Mouse (Mus musculus): ENCODE measurements around the gene Pdzrn4.
A peak's percentile ranks its signal among the peaks of the same experiment; 100 is the strongest.
"Not testable (repeated sequence)": the region's sequence is repeated elsewhere in the genome, so short reads cannot be mapped to it uniquely, and the experiment has no call there.

Pdzrn4 gene

DNA sequence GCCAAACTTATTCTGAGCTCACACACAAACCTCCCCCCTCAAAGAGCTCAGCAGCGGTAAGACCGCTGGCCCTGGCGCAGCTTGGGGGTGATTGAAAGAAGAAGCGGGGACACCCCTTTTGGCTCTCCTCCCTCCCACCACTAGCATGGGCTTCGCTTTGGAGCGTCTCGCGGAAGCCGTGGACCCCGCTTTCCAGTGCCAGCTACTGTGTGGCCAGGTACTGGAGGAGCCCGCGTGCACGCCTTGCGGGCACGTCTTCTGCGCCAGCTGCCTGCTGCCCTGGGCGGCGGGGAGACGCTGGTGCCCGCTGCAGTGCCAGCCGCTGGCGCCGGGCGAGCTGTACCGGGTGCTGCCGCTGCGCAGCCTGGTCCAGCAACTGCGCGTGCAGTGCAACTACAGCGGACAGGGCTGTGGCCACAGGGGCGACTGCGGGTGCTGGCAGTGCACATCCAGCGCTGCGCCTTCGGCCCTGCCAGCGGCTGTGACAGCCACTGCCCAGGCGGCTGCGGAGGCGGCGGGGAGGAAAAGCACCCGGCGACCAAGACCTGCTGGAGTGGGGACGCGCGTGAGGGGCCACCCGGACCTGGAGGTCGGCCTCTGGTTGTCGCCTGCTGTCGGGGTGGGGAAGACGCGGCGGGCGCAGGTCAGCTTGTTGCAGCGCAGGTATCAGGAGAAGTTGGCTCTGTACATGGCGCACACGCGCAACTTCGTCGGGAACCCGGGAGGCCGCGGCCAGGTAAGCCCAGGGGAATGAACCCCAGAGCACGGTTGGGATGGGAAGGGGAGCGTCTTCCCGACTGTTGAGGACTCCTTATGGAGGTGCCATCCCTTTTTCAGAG lies at the start of gene Pdzrn4:
Pdzrn4 (plus strand) TSS at position 112 of the 839 bp plus-strand sequence.
- peak; percentile 7 to 27 for DNase-seq (ENCODE audit: low spot score in 2 of 2)

DNA sequence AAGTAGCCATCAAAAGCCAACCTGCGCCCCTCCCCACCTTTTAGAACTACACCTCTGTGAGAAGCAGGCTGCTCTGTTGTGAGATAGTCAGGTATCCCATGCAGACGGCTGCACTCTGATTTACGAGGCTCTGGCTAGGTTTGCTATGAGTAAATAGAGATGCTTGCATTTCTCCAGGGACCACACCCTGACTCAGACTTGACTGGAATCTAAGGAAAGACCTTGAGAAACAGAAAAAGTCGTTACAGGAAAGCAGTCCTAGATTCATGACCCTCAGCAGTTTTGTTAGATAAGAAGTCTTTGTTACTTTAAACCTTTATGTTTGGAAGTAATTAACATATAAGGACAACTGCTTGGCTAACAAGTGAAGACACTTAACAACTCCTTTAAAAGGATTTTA lies 49.3 kb upstream of the Pdzrn4 start:
- no peak for DNase-seq (ENCODE audit: low spot score in 2 of 2)

DNA sequence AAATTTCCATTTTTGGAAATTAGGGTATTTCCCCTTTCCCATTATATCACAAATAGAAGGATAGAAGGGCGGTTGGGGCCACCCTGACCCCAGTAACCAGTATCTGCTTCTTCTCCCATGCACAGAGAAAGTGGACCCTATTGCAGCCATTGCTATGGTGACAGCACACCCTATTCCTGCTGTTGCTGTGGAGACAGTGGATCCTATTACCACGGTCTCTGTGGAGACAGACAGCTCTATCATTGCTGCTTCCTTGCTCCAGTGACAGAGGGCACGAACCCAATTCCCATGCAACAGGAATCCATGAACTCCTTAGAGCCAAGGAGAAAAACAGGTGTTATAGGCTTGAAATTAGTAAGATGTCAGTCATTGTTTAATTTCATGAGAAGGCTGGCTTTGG lies 48.8 kb upstream of the Pdzrn4 start:
- DNase-seq (ENCODE audit: low spot score in 2 of 2) = no peak

DNA sequence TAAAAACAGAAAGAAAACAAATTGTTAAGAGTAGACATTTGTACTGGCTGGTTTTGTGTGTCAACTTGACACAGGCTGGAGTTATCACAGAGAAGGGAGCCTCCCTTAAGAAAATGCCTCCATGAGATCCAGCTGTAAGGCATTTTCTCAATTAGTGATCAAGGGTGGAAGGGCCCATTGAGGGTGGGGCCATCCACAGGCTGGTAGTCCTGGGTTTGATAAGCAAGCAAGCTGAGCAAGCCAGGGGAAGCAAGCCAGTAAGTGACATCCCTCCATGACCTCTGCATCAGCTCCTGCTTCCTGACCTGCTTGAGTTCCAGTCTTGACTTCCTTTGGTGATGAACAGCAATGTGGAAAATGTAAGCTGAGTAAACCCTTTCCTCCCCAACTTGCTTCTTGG lies 48.2 kb upstream of the Pdzrn4 start:
- DNase-seq (ENCODE audit: low spot score in 2 of 2) = not testable (repeated sequence)

DNA sequence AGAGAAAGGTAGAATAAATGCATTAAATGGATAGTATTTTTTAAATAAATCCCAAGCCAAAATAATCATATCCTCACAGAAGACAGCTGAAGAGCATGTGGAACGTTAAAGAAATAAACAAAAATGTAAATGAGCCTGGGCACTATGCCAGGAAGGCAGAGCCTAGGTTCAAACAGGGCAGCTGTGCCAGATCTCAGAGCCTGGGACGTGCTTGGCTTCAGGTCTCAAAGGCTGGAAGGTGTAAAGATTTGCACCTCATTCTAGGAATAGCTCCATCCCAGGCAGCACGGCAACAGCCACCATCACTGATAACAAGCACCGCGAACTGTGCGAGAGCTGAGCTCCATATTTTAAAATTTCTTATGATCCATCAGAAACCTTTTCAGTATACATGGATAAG lies 32.5 kb upstream of the Pdzrn4 start:
- peak; percentile 24 to 28 for DNase-seq (ENCODE audit: low spot score in 2 of 2)

DNA sequence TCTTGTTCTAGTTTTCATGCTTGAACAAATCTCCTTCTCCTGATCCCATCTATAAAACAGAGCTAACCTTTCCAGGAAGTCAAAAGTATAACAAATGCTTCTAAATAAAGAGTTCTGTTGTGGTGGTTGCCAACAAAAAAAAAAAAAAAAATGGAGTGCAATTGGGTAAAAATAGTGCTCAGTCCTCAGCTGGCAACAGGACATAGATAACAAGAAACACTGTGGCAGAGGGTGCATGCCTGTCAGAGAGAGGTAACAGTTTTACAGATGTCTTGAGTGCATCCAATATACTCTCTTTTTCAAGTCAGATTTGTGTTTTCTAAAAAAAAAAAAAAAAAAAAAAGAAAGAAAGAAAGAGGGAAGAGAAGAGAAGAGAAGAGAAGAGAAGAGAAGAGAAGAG lies 32.1 kb upstream of the Pdzrn4 start:
- no peak for DNase-seq (ENCODE audit: low spot score in 2 of 2)

DNA sequence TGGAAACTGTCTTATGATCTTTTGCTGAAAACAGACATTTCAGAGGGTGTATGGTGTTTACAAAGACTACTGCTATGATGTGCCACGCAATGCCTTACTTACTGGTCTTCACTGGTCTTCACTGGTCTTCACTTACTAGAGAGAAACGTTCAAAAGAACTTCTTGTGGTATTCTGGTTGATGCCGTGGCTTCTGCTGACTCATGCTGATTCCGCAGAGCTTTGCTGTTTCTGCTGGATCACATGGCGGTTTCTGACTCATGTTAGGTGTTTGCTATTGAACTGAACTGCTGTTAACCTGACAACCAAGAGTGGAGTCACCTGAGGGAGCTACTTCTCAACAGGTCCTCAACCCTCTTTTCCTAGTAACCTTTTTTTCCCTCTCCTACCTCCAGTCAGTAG lies 1.9 kb upstream of the Pdzrn4 start:
- DNase-seq (ENCODE audit: low spot score in 2 of 2) = no peak

DNA sequence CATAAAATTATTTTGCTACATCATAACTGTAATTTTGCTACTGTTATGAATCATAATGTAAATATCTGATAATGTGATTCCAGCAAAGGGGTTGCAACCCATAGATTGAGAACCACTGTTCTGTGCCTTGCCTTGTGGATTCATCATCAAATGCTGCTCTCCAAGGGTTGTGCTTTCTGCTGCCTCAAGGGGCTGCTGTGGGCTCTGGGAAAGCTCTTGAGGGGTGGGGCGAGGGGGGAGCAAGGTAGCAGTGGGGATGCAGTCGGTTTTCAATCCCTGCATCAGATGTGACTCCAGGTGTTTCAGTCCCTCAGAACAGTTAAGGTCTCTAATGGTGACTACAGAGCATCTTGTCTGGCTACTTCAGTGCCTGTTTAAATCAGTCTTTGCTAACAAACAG lies 2.1 kb downstream of the Pdzrn4 start:
- no peak for DNase-seq (ENCODE audit: low spot score in 2 of 2)

DNA sequence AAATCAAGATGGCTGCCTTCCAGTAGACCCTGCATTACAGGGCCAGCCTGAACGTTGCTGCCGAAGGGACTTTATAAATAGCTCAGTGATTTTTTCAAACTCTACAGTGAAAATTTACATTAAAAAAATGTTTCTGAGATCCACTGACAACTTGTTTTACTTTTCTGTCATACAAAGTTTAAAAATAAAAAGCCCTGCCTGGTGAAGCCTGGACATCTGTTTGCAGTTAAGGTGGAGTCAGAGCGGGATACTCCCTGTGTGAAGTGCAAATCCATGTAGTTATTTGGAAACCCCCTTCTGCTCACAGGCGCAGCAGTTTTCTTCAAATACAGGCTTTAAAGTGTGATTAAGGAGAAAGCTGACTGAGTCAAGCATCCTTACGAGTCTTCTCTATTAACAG lies 2.6 kb downstream of the Pdzrn4 start:
- DNase-seq (ENCODE audit: low spot score in 2 of 2) = no peak

DNA sequence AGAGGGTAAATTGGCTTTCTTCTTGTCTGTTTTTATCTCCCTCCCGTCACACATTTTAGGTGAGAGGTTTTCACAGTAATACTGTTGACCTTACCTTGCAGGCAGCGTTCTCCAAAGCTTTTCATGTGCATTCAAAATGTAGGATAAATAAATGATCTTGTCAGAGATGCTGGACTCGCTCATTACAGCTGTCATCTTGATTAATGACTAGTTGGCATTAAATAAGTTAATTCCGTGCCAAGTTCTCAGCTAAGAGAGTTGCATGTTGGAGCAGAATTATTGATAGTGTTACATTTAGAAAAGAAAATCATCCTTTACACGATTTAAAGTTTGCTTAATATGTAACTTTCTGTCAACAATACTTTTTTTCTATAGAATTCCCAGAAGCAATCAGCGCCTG lies 4.9 kb downstream of the Pdzrn4 start:
- no peak for DNase-seq (ENCODE audit: low spot score in 2 of 2)

DNA sequence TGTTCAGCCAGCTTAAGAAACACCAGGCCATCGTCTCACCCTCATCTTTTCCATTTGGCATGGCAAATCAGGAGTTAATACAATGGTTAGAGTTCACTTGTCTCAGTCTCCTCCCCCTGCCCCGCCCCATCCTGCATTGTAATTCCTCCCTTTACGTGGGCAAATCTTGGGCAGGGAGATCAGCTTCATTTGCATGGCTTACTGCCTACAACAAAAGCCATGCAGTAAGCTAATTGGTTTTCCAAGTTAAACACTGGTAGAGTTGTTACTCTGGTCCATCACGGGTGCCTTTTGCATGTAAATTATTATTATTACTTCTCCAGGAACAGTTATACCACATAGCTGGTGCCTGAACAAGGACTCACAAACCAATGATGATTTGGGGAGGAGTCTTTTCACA lies 18.6 kb downstream of the Pdzrn4 start:
- DNase-seq (ENCODE audit: low spot score in 2 of 2) = no peak

DNA sequence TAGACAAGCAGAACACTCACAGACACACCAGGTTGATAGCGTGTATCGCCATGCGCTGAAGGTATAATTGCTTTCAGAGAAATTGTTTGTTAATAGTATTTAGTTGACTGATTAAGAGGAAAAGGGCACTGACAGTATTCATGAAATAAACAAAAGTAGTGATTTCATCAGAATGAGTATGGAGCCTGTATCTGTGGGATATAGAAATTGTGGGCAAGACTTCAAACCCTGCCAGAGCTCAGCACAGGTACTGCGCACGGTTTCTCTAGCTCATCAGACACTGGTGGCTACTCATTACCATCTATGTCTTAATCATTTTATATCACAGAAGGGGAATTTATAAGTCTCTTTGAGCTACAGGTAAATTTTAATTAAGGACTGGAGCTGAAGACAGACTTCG lies 19.5 kb downstream of the Pdzrn4 start:
- DNase-seq (ENCODE audit: low spot score in 2 of 2) = no peak

DNA sequence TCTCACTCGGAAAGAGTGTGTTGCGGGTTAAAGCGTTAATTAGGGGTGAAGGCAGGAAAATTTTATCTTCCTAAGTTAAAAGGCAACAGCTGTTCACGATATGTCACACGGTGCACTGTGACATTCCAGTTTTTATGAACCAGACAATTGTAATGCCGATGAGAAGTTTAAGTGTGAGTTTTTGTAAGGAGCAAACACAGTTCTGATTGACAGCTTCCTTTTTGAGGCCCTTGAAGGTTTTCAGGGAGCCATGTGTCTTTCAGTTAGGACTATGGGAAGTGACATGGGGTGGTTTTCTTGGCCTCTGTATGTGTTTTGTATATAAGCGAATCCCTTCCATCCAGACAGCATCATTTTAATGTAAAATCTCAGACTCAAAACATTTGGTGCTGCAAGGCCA lies 20.0 kb downstream of the Pdzrn4 start:
- no peak for DNase-seq (ENCODE audit: low spot score in 2 of 2)

DNA sequence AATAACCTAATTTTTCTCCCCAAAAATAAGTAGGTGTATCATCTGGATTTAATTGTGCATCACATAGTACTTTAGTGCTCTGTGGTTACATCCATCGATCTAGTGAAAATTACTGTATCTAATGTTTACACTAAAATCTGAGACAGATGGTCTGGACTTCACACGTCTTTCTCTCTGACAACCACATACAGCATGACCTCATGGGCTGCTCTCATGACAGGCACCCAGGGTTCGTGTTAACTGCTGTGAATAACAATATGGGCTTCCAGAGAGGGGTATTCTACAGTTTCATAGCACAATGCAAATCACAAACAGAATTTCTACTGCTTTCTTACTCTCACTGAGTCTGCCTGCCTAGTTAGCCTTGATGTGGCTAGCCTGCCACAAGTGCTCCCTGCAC lies 20.4 kb downstream of the Pdzrn4 start:
- no peak for DNase-seq (ENCODE audit: low spot score in 2 of 2)

DNA sequence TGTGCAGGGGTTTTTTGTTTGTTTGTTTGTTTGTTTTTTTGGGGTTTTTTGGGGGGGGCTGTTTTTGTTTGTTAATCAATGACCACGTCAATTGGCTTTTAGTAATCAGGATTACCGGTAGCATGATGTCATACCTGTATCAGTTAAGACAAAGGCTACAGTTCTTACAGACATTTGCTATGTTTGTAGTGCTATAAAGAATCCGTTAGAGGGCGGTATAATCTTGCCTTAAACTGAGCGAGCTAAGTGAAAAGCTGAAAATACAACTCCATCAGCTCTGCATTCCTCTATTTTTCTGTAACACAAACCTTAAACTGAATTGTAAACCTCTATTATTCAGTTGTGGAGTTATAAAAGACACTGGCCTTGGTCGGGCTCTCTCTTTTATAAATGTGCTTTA lies 37.9 kb downstream of the Pdzrn4 start:
- DNase-seq (ENCODE audit: low spot score in 2 of 2) = no peak

DNA sequence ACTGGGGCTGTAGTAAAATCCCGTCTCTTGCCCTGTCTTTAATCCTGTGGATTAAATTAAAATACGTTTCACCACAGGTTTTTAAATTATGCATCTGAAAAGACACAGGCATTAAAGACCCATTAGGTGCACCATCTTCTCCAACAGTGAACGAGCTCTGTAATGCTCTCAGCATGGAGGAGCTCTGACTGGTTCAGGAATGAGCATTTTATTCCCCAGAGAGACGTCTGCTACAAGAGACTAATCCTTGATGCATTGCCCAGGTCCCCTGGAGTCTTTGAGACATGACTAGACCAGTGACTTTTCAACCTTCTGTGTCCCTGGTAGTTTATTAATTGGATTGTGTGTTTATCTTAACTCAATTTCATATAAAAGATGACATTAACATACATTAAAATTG lies 38.6 kb downstream of the Pdzrn4 start:
- no peak for DNase-seq (ENCODE audit: low spot score in 2 of 2)

DNA sequence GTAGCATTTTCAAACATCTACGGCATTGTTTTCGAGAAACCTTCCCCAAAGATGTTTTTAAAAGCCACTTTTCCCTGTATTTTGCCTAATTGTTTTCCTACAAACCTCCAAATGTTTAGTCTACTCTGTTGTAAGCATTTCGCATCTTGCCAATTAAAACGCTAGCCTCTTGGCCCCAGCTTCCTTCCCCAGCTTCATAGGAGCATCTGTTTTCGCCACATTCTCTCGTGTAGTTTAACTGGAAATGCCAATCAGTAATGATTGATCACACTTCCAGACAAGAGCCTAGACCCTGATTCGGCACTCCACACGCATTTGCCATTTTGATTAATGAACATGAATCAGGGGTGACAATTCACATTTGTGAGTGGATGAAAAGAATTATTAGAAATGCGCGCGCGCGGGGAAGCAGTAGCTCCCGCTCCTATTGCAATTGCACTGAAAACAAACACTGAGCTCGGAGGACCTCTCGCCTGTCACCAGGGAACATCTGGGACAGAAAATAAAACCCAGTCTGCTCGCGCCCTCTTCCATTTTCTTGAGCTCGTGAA lies 45.0 kb downstream of the Pdzrn4 start:
- DNase-seq (ENCODE audit: low spot score in 2 of 2) = no peak

DNA sequence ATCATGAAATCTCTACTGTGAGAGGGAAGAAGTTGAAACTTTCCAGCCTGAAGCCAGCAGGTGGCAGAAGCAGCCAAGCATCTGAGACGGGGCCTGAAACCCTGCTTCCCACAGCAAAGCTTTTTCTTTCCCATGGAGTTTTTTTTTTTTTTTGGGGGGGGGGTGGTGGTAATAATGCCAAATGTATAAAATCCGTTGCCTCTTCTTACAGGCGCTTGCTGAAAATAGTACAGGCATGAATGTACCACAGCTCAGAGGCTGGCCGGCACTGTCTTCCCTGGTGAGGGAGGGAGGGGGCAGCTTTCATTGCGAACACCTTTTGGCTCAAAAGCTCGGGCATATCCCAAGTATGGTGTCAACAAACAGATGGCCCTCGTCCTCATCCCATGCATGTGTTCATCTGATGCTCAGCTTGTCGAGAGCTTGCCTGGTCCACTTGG lies 51.0 kb downstream of the Pdzrn4 start:
- DNase-seq (ENCODE audit: low spot score in 2 of 2) = no peak

DNA sequence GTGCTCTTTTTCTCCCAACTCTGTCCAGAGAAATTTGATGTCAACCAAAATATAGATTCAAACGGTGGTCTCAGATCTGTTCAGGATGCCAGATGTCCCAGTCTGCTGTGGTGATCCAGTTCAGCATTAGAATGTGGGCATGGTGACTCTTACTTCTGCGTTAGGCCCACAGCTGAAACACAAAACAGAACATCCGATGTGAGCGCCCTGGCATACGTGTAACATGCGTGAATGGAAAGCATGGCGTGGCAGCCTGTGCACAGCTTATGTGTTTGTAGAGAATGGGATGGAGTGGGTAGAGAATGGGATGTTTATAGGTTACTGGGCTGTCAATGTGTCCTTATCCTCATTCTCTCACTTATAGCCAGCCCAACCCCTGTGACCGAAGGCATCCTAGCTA lies 52.4 kb downstream of the Pdzrn4 start:
- DNase-seq (ENCODE audit: low spot score in 2 of 2) = no peak

DNA sequence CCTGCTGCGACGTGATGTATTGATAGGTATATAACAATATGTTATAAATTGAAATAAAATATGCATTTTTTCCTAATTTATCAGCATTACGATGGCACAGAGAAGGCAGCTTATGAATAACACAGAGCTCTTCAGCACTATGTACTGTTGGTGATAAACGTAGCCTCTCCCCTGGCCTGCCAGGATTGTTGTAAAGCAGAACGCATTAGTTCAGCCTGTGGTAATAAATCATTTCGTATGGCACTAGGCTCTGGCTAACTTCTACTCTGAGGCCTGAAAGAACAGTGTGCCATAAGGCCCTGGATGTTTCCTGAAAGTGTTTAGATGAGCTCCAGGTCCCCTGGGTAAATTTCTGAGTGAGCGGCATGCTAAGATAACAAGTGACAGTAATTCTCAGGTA lies 55.9 kb downstream of the Pdzrn4 start:
- DNase-seq (ENCODE audit: low spot score in 2 of 2) = no peak

DNA sequence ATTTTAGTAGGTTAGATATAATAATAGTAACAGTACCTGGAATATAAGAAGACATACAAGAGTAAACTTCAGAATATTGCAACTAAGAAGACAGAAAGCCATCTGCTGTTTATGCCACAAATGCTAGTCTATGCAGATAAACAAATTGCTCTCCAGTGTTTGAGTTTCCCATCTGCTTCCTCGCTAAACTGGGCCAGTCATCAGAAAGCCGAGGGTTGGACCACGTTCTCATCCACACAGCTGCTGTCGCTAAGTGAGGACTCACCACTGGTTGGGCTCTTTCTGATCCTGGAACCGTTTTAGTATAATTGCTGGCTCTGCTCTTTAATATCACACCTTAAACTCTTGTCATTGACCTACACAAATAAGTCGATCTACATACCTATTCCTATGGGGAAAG lies 85.5 kb downstream of the Pdzrn4 start:
- DNase-seq (ENCODE audit: low spot score in 2 of 2) = no peak

DNA sequence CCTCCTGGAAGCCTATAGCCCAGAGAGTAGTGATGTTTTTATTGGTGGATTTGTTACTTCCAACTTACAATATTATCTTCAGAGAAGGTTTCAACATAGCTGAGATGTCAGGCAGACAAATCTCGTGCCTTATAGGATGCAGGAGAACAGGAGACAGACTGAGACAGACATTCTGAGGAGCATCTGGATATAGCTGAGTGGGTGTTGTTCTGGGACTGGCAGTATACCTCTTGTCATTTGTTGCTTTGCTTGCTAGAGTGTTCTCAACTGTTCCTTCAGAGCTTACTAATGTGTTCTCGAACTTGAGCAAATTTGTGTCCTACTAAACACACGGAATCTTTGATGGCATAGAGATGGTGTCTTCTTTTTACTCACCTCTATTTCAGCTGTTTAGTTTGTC lies 94.7 kb downstream of the Pdzrn4 start:
- DNase-seq (ENCODE audit: low spot score in 2 of 2) = no peak

DNA sequence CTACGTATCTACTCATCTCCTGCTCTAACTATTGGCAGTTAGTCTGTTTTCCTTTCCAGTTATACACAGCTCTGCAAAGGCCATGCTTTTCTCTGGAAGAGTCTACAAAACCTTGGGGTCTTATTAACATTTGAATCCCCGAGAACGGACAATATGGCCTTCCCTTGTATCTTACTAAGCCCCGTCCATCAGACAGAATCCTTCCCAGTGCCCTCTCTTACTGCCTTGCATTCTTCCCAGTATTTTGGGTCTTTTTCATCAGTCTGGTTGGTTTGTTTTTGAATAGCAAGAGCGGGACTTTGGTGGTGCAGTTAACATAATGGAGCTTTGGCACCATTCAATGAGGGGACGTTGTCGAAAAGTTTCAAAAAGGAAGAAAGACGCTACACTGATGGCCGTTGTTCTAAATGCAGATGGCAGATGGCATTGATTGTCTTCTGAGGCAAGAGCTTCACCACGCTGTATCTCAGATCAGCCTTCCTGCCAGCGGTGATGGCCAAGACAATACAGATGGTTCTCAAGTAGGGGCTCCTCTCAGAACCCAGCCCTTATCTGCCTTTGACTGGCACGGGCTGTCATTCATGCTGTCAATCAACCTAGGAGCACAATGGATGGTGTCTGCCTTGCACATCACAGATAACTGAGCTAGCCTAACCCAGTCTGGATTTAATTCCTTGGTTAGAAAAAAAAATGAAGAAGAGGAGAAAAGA lies 98.9 kb downstream of the Pdzrn4 start:
- DNase-seq (ENCODE audit: low spot score in 2 of 2) = no peak
